Mouse (Mus musculus): Measurements from ENCODE around the gene Spata2. TPM values are rescaled to one million over a fixed set of nuclear protein-coding genes. Genes with fewer than 3 reads are reported as not detected.

Spata2 gene
- polyA plus RNA-seq, 1 experiment from 2014 or later = 14.8 TPM

- no peak for ATAC-seq (ENCODE audit: low read depth)
- Histone ChIP-seq H3K36me3 (ENCODE audit: control insufficient read depth, insufficient read depth, low read length) (peaks cover 31% of the 10 kb centered on the region), H3K4me2 (ENCODE audit: low read depth, low read length) (no peak overlapping the region), H3K4me3 (ENCODE audit: low read length) (no peak overlapping the region), H3K9ac (ENCODE audit: low read length) (no peak overlapping the region), H3K4me1 (replicated peaks; ENCODE audit: control insufficient read depth, insufficient read depth, low read length) (no peaks in the 10 kb centered on the region), H3K27ac (ENCODE audit: low read length) (no peak overlapping the region), H3K9me3 (ENCODE audit: control insufficient read depth, low read length) (no peaks in the 10 kb centered on the region), H3K27me3 (ENCODE audit: control insufficient read depth, insufficient read depth, low read depth, low read length) (no peaks in the 10 kb centered on the region)
- 79% methylated on average over 20 of the region's 20 CpGs for WGBS
Observed at GRCm38 (mm10) chr2:167445911-167446780, 46.5 kb downstream of the Spata2 start.

- peaks cover 31% of the 10 kb centered on the region for H3K36me3 ChIP-seq (ENCODE audit: control insufficient read depth, insufficient read depth, low read length)
- no peaks in the 10 kb centered on the region for H3K27me3 ChIP-seq (ENCODE audit: control insufficient read depth, insufficient read depth, low read depth, low read length)
- H3K4me3 ChIP-seq (ENCODE audit: low read length) = no peak overlapping the region
- WGBS = 91% methylated on average over 4 of the region's 4 CpGs
- H3K4me1 ChIP-seq (replicated peaks; ENCODE audit: control insufficient read depth, insufficient read depth, low read length) = no peaks in the 10 kb centered on the region
- no peak overlapping the region for H3K27ac ChIP-seq (ENCODE audit: low read length)
- H3K9me3 ChIP-seq (ENCODE audit: control insufficient read depth, low read length) = no peaks in the 10 kb centered on the region
- no peak for ATAC-seq (ENCODE audit: low read depth)
- H3K9ac ChIP-seq (ENCODE audit: low read length) = no peak overlapping the region
- H3K4me2 ChIP-seq (ENCODE audit: low read depth, low read length) = no peak overlapping the region
Observed at GRCm38 (mm10) chr2:167443411-167444193, 49.1 kb downstream of the Spata2 start.

GRCm38 (mm10) chr2:167439422-167439821 is 53.3 kb downstream of the Spata2 start:
- no peaks in the 10 kb centered on the region for H3K4me1 ChIP-seq (replicated peaks; ENCODE audit: control insufficient read depth, insufficient read depth, low read length)
- no peak overlapping the region for H3K4me2 ChIP-seq (ENCODE audit: low read depth, low read length)
- H3K9ac ChIP-seq (ENCODE audit: low read length) = no peak overlapping the region
- no peak overlapping the region for H3K27ac ChIP-seq (ENCODE audit: low read length)
- no peak overlapping the region for H3K4me3 ChIP-seq (ENCODE audit: low read length)
- WGBS = 96% methylated on average over 3 of the region's 3 CpGs
- peaks cover 39% of the 10 kb centered on the region for H3K36me3 ChIP-seq (ENCODE audit: control insufficient read depth, insufficient read depth, low read length)
- ATAC-seq (ENCODE audit: low read depth) = no peak
- H3K27me3 ChIP-seq (ENCODE audit: control insufficient read depth, insufficient read depth, low read depth, low read length) = no peaks in the 10 kb centered on the region
- H3K9me3 ChIP-seq (ENCODE audit: control insufficient read depth, low read length) = no peaks in the 10 kb centered on the region

GRCm38 (mm10) chr2:167436371-167436770 is 56.3 kb downstream of the Spata2 start:
- Histone ChIP-seq H3K27ac (ENCODE audit: low read length) (no peak overlapping the region), H3K9ac (ENCODE audit: low read length) (no peak overlapping the region), H3K9me3 (ENCODE audit: control insufficient read depth, low read length) (no peaks in the 10 kb centered on the region), H3K4me3 (ENCODE audit: low read length) (no peak overlapping the region), H3K4me1 (replicated peaks; ENCODE audit: control insufficient read depth, insufficient read depth, low read length) (no peaks in the 10 kb centered on the region), H3K4me2 (ENCODE audit: low read depth, low read length) (no peak overlapping the region), H3K27me3 (ENCODE audit: control insufficient read depth, insufficient read depth, low read depth, low read length) (no peaks in the 10 kb centered on the region), H3K36me3 (ENCODE audit: control insufficient read depth, insufficient read depth, low read length) (peaks cover 32% of the 10 kb centered on the region)
- no peak for ATAC-seq (ENCODE audit: low read depth)
- 92% methylated on average over 5 of the region's 5 CpGs for WGBS

- H3K36me3 ChIP-seq (ENCODE audit: control insufficient read depth, insufficient read depth, low read length) = peaks cover 27% of the 10 kb centered on the region
- H3K4me3 ChIP-seq (ENCODE audit: low read length) = no peak overlapping the region
- H3K9me3 ChIP-seq (ENCODE audit: control insufficient read depth, low read length) = no peaks in the 10 kb centered on the region
- H3K4me1 ChIP-seq (replicated peaks; ENCODE audit: control insufficient read depth, insufficient read depth, low read length) = no peaks in the 10 kb centered on the region
- WGBS = 93% methylated on average over 2 of the region's 2 CpGs
- no peaks in the 10 kb centered on the region for H3K27me3 ChIP-seq (ENCODE audit: control insufficient read depth, insufficient read depth, low read depth, low read length)
- no peak overlapping the region for H3K27ac ChIP-seq (ENCODE audit: low read length)
- ATAC-seq (ENCODE audit: low read depth) = no peak
- no peak overlapping the region for H3K9ac ChIP-seq (ENCODE audit: low read length)
- H3K4me2 ChIP-seq (ENCODE audit: low read depth, low read length) = no peak overlapping the region
Observed at GRCm38 (mm10) chr2:167435631-167436030, 57.1 kb downstream of the Spata2 start.

GRCm38 (mm10) chr2:167434570-167434969 is 58.1 kb downstream of the Spata2 start:
- Histone ChIP-seq H3K9me3 (ENCODE audit: control insufficient read depth, low read length) (no peaks in the 10 kb centered on the region), H3K36me3 (ENCODE audit: control insufficient read depth, insufficient read depth, low read length) (peaks cover 24% of the 10 kb centered on the region), H3K9ac (ENCODE audit: low read length) (no peak overlapping the region), H3K4me2 (ENCODE audit: low read depth, low read length) (no peak overlapping the region), H3K27me3 (ENCODE audit: control insufficient read depth, insufficient read depth, low read depth, low read length) (no peaks in the 10 kb centered on the region), H3K4me3 (ENCODE audit: low read length) (no peak overlapping the region), H3K4me1 (replicated peaks; ENCODE audit: control insufficient read depth, insufficient read depth, low read length) (no peaks in the 10 kb centered on the region), H3K27ac (ENCODE audit: low read length) (no peak overlapping the region)
- no peak for ATAC-seq (ENCODE audit: low read depth)
- 90% methylated on average over 6 of the region's 6 CpGs for WGBS

- Histone ChIP-seq H3K4me1 (replicated peaks; ENCODE audit: control insufficient read depth, insufficient read depth, low read length) (no peaks in the 10 kb centered on the region), H3K9me3 (ENCODE audit: control insufficient read depth, low read length) (no peaks in the 10 kb centered on the region), H3K4me2 (ENCODE audit: low read depth, low read length) (no peak overlapping the region), H3K27me3 (ENCODE audit: control insufficient read depth, insufficient read depth, low read depth, low read length) (no peaks in the 10 kb centered on the region), H3K36me3 (ENCODE audit: control insufficient read depth, insufficient read depth, low read length) (peaks cover 27% of the 10 kb centered on the region), H3K9ac (ENCODE audit: low read length) (no peak overlapping the region), H3K27ac (ENCODE audit: low read length) (no peak overlapping the region), H3K4me3 (ENCODE audit: low read length) (no peak overlapping the region)
- 63% methylated on average over 7 of the region's 7 CpGs for WGBS
- no peak for ATAC-seq (ENCODE audit: low read depth)
Observed at GRCm38 (mm10) chr2:167431418-167431776, 61.3 kb downstream of the Spata2 start.

Other genes with a start within 250 kb of the Spata2 start
- 7.3 and 8.3 TPM in 2 replicates for gene B4galt5, start 143.7 kb downstream of the Spata2 start, polyA plus RNA-seq (2015; fragmentation: Nextera tagmentation; extraction: Ambion mirVana)
- gene Slc9a8, start 71.2 kb downstream of the Spata2 start, polyA plus RNA-seq (2015; fragmentation: Nextera tagmentation; extraction: Ambion mirVana) = 21.3 and 24.0 TPM in 2 replicates
- 101 and 113 TPM in 2 replicates for gene Rnf114, start 242 bp downstream of the Spata2 start, polyA plus RNA-seq (2015; fragmentation: Nextera tagmentation; extraction: Ambion mirVana)
- 120 and 130 TPM in 2 replicates for gene Snai1, start 45.3 kb upstream of the Spata2 start, polyA plus RNA-seq (2015; fragmentation: Nextera tagmentation; extraction: Ambion mirVana)
- 263 and 285 TPM in 2 replicates for gene Ube2v1, start 139.2 kb upstream of the Spata2 start, polyA plus RNA-seq (2015; fragmentation: Nextera tagmentation; extraction: Ambion mirVana)
- gene Gm20431, start 168.6 kb upstream of the Spata2 start, polyA plus RNA-seq (2015; fragmentation: Nextera tagmentation; extraction: Ambion mirVana) = 5.6 and 8.4 TPM in 2 replicates
- 2.4 and 4.1 TPM in 2 replicates for gene Cebpb, start 196.0 kb upstream of the Spata2 start, polyA plus RNA-seq (2015; fragmentation: Nextera tagmentation; extraction: Ambion mirVana)
- 38.3 and 39.6 TPM in 2 replicates for gene Tmem189, start 196.9 kb upstream of the Spata2 start, polyA plus RNA-seq (2015; fragmentation: Nextera tagmentation; extraction: Ambion mirVana)

All from lung, embryonic 16.5 days (tissue).